Mouse (Mus musculus) intestine, postnatal 0 days (tissue): ENCODE data around the gene Fam118b. TPM values are rescaled to one million over a fixed set of nuclear protein-coding genes. Genes with fewer than 3 reads are reported as not detected.

Source experiments
- ATAC-seq: fragments of 200-750 bp; cut with Nextera tagmentation; 2 replicates; pipeline ENCODE4 v1.8.0; 2017; ENCODE audit warnings: mild to moderate bottlenecking, moderate TSS enrichment, moderate library complexity
- H3K27ac ChIP-seq: fragments of 300-500 bp; sonication (generic); 2 replicates; pipeline ENCODE4 v1.5.1; 2014; ENCODE audit warnings: mild to moderate bottlenecking, low read depth, low read length, moderate library complexity
- H3K27me3 ChIP-seq: fragments of 300-500 bp; sonication (generic); replicated peaks from 2 replicates; pipeline ENCODE4 v1.6.1; 2014; ENCODE audit warnings: low read length, mixed read lengths; ENCODE audit not compliant: control insufficient read depth, insufficient read depth
- H3K36me3 ChIP-seq: fragments of 300-500 bp; sonication (generic); 2 replicates; pipeline ENCODE4 v1.6.1; 2014; ENCODE audit warnings: mild to moderate bottlenecking, moderate library complexity; ENCODE audit not compliant: control insufficient read depth, insufficient read depth
- H3K4me1 ChIP-seq: fragments of 300-500 bp; sonication (generic); replicated peaks from 2 replicates; pipeline ENCODE4 v1.6.1; 2014; ENCODE audit warnings: antibody characterized with exemption, low read length, mixed read lengths; ENCODE audit not compliant: control insufficient read depth, insufficient read depth
- H3K4me2 ChIP-seq: fragments of 300-500 bp; sonication (generic); replicated peaks from 2 replicates; pipeline ENCODE4 v1.6.1; 2014; ENCODE audit warnings: low read depth, mild to moderate bottlenecking, moderate library complexity
- H3K4me3 ChIP-seq: fragments of 300-500 bp; sonication (generic); 2 replicates; pipeline ENCODE4 v1.5.1; 2014; ENCODE audit warnings: low read depth, low read length
- H3K9ac ChIP-seq: fragments of 300-500 bp; sonication (generic); 2 replicates; pipeline ENCODE4 v1.6.1; 2014; ENCODE audit warnings: mild to moderate bottlenecking, low read depth, low read length
- H3K9me3 ChIP-seq: fragments of 300-500 bp; sonication (generic); 2 replicates; pipeline ENCODE4 v1.6.1; 2016; ENCODE audit warnings: mixed run types; ENCODE audit not compliant: control insufficient read depth
- CTCF ChIP-seq: sonication (generic); IDR thresholded peaks from 2 replicates; pipeline ENCODE4 v1.5.1; 2016; ENCODE audit warnings: low read depth, mild to moderate bottlenecking, control low read depth, antibody characterized with exemption, moderate library complexity
- WGBS: fragments of 180-500 bp; shearing (Covaris S2); extraction: QIAGEN DNeasy Blood & Tissue Kit; methylation state at CpG from one replicate; pipeline ENCODE4 v1.1.7; 2014; 5-methylcytosine and 5-hydroxymethylcytosine counted together
- polyA plus RNA-seq: library from polyadenylated mRNA; unstranded; fragments of >200 nt; fragmentation: Nextera tagmentation; extraction: Ambion mirVana; gene quantifications from 2 replicates; pipeline ENCODE4 v1.2.1, GENCODE M21; 2015

Fam118b gene
- polyA plus RNA-seq, 1 experiment from 2014 or later = 73.5 TPM

GRCm38 (mm10) chr9:35286351-35286750 lies 18.7 kb upstream of the Fam118b start:
- H3K36me3 ChIP-seq = no peaks in the 10 kb centered on the region
- peaks cover 7% of the 10 kb centered on the region; the same call in 1 of the 2 replicates for H3K4me1 ChIP-seq
- H3K9ac ChIP-seq = no peak overlapping the region
- 81% methylated on average over 3 of the region's 3 CpGs for WGBS
- no peak overlapping the region for H3K4me3 ChIP-seq
- no peak for ATAC-seq
- H3K4me2 ChIP-seq = no peak overlapping the region
- no peaks in the 10 kb centered on the region for H3K9me3 ChIP-seq
- no peak for TF ChIP-seq CTCF
- H3K27me3 ChIP-seq = no peaks in the 10 kb centered on the region
- H3K27ac ChIP-seq = no peak overlapping the region

GRCm38 (mm10) chr9:35284351-35284750 lies 16.7 kb upstream of the Fam118b start:
- Histone ChIP-seq H3K4me2 (no peak overlapping the region), H3K27me3 (no peaks in the 10 kb centered on the region), H3K9ac (no peak overlapping the region), H3K4me1 (peaks cover 7% of the 10 kb centered on the region; the same call in 1 of the 2 replicates), H3K27ac (no peak overlapping the region), H3K4me3 (no peak overlapping the region), H3K36me3 (no peaks in the 10 kb centered on the region), H3K9me3 (no peaks in the 10 kb centered on the region)
- WGBS = 83% methylated on average over 4 of the region's 4 CpGs
- TF ChIP-seq CTCF = no peak
- ATAC-seq = no peak

GRCm38 (mm10) chr9:35283415-35284069 lies 15.9 kb upstream of the Fam118b start:
- Histone ChIP-seq H3K36me3 (no peaks in the 10 kb centered on the region), H3K4me2 (no peak overlapping the region), H3K27me3 (no peaks in the 10 kb centered on the region), H3K4me3 (no peak overlapping the region), H3K9ac (no peak overlapping the region), H3K4me1 (peaks cover 7% of the 10 kb centered on the region; the same call in 1 of the 2 replicates), H3K27ac (no peak overlapping the region), H3K9me3 (no peaks in the 10 kb centered on the region)
- no peak for TF ChIP-seq CTCF
- 84% methylated on average over 13 of the region's 13 CpGs for WGBS
- peak; percentile 20; the same call in 1 of the 2 replicates for ATAC-seq

GRCm38 (mm10) chr9:35282851-35283200 lies 15.2 kb upstream of the Fam118b start:
- 74% methylated on average over 5 of the region's 5 CpGs for WGBS
- no peak for TF ChIP-seq CTCF
- Histone ChIP-seq H3K4me1 (peaks cover 7% of the 10 kb centered on the region; the same call in 1 of the 2 replicates), H3K27me3 (no peaks in the 10 kb centered on the region), H3K9me3 (no peaks in the 10 kb centered on the region), H3K9ac (no peak overlapping the region), H3K36me3 (peaks cover 3% of the 10 kb centered on the region; the same call in 1 of the 2 replicates), H3K27ac (no peak overlapping the region), H3K4me3 (no peak overlapping the region), H3K4me2 (no peak overlapping the region)
- ATAC-seq = no peak

GRCm38 (mm10) chr9:35282006-35282850 lies 14.6 kb upstream of the Fam118b start:
- no peak overlapping the region for H3K9ac ChIP-seq
- H3K4me2 ChIP-seq = 0 out of 2 replicates have a peak overlapping the region, but pooled peaks have one; percentile 6
- no peaks in the 10 kb centered on the region for H3K9me3 ChIP-seq
- H3K36me3 ChIP-seq = peaks cover 8% of the 10 kb centered on the region; the same call in 1 of the 2 replicates
- peaks cover 7% of the 10 kb centered on the region; the same call in 1 of the 2 replicates for H3K4me1 ChIP-seq
- ATAC-seq = peak; percentile 32; the same call in 1 of the 2 replicates
- 15% methylated on average over 5 of the region's 5 CpGs for WGBS
- no peaks in the 10 kb centered on the region for H3K27me3 ChIP-seq
- peak; percentile 87 for TF ChIP-seq CTCF
- H3K4me3 ChIP-seq = no peak overlapping the region
- no peak overlapping the region for H3K27ac ChIP-seq

GRCm38 (mm10) chr9:35278451-35278850 lies 10.8 kb upstream of the Fam118b start:
- 87% methylated on average over 4 of the region's 4 CpGs for WGBS
- H3K9me3 ChIP-seq = no peaks in the 10 kb centered on the region
- H3K9ac ChIP-seq = no peak overlapping the region
- H3K4me1 ChIP-seq = peaks cover 7% of the 10 kb centered on the region; the same call in 1 of the 2 replicates
- ATAC-seq = no peak
- H3K4me2 ChIP-seq = no peak overlapping the region
- TF ChIP-seq CTCF = no peak
- peaks cover 40% of the 10 kb centered on the region for H3K36me3 ChIP-seq
- no peak overlapping the region for H3K4me3 ChIP-seq
- H3K27me3 ChIP-seq = no peaks in the 10 kb centered on the region
- H3K27ac ChIP-seq = no peak overlapping the region
